Mouse (Mus musculus): Measurements from ENCODE around the gene Tmbim6.

The Tmbim6 gene

DNA sequence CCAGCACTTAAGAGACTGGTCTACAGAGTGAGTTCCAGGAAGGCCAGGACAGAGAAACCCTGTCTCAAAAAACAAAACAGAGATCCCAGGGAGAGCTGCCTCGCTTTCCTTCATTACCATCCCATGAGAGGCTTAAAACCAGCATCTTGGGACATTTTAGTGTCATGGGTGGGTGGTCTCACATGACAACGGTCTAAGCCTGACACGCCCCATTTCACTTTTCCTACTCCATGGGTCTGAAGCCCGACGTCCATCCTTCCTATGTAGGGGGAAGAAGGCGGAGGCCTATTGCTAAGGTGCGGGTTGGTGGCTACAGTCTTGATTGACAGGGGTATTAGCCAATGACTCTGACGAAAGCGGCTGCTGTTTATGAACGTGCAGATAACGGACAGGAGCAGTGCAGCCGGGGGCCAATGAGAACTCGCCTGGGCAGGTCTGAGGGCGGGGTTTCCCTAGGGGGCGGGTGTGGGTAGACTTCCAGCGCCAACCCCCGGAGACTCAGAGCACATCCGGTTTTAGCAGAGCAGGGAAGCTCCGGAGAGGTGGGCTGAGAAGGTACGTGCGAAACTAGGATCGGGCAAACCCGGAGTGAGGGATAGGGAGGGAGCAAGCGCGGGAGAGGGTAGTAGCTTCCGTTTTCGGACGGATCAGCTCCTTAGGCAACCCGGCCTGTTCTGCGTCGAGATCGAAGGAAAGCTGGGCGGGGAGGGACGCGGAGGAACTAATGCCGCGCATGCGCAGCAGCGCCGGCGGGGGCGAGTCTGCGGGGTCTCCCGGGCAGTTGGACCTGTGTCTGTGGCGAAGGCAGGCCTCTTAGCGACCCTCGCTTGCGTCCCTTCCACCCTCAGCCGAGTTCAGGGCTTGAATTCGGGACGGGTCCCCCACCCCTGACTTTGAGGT lies at the start of gene Tmbim6:
TSS of gene Tmbim6 (plus strand) at position 397 of the 900 bp plus-strand sequence.
- peak; percentile 99 for DNase-seq

DNA sequence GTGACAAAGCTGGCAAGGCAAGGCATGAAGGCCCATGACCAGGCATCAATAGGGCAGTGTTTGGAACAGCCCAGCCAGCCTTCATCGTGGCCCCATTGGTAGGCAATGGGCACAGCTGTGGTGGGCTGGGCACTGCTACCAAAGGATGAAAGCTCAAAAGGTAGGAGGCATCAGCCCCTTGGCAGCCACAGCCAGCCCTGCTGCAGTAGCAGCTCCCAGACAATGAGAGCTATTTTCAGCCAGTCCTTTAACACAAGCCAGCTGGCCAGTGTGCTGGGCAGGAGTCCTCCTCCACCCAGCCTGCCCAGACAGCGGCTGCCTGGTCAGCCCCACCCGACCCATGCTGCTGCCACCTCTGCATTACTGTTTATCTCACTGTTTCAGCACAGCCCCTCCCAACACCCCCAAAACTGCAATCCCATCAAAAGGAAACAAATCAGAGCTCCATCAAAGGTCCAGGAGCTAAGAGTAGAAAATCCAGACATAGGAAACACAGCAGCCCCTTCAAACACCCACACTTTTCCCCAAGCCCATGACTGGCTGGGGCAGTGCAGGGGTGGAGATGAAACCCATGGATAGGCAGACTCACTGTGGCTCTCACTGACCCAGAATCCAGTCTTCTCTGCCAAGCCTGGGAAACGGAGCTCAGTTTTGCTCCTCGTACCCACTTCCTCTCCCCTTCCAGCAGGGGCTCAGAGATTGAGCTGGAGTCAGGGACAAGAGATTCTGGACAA lies 49.1 kb upstream of the Tmbim6 start:
- no peak for DNase-seq

DNA sequence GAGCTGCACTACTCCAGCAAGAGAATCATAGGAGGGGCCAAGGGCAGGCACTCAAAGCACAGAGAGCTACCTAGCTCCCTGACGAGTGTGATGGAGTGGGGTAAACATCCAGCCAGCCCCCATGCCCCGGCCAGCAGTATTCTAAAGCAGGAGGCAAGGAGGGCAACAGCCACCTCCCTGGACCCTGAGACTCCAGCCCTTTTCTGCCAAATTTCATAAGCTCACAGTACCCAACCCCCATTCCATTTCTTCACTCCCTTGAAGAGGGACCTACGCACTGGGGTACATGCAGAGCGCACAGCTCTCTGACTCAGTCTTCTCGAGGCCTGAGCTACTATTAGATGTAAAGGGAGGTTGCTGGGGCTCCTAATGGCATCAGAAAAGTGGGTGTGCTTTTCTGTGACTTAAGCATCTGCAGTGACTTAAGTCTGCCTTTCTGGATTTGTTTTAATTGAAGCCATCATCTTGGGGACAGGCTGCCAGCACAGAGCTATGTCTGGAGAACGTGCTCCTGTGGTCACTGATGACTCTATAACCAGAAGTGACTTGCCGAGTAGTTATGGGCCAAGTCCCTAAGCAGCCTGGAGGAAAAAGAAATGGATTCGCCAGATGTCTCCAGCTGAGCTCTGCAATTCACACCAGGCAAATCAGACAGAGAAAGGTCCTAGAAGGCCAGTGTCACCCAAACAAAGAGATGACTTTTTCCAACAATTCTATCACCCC lies 48.4 kb upstream of the Tmbim6 start:
- no peak for DNase-seq

DNA sequence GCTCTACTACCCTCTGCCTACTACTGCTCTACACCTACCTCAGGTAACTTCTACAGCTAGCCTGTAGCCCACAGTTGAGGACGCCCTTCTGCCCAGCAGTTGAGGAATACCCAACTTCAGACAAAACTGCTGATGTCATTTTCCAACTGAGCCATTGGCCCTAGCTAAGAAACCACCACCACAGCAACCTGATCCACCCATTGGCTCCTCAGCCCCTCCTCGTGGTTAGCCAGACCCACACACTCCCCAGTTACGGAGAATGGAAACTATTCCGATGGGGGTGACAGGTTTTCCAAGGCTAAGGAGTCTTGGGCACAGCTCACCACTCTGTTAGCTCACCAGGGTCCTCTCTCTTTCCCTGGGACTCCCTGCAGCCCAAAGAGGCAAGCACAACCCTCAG lies 47.7 kb upstream of the Tmbim6 start:
- DNase-seq, result no peak

DNA sequence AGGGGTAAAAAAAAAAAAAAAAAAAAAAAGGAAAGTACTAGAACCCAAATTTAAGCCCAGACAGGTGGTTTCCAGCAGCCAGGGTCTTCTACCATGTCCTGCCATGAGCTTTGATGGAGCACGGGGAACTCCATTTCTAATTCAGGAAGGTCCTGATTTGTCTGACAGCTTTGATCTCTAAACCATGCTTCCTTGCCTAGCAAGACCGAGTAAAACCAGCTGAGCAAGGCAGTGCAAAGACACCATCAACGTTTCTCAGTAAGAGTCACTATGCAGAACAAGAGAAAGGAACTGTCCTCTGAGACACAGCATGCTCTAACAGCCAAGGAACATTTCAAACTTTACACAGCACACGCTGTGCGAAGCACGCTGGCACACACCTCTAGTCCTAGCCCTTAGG lies 41.1 kb upstream of the Tmbim6 start:
- no peak for DNase-seq

DNA sequence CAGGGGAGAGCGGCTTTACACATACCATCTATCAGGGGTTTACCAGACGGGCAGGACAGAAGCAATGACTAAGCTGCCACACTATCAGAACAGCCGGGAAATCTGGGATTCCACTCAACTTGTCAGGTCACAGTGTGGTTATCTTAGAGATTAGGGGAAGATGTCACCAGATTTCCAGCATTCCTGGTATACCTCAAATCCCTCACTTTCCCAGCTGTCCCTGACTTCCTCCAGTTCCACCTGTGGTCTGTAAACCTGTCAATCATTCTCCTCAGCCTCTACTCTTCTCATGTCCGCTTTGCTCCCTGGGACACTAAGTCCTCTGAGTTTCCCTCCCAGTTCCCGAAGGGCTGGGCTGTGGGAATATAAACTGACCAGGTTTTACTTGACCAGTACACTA lies 40.4 kb upstream of the Tmbim6 start:
- DNase-seq, result no peak

DNA sequence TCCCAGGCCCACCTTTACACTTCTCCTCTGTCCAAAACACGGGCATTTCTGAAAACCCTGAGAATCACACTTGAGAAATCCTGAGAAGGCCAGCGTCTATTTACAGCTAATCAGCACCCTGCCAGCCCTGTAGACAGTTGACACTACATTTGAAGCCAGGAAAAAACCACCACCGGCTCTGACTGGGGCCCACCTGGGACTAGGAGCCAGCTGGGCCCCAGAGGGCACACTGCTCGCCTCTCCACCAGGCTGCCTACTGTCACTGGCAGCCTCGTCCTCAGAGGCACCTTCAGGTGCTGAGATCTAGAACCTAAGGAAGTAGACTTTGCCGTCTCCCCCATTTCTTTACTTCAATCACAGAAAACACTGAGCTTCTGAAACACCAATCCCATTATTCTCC lies 37.0 kb upstream of the Tmbim6 start:
- peak; percentile 70 for DNase-seq

DNA sequence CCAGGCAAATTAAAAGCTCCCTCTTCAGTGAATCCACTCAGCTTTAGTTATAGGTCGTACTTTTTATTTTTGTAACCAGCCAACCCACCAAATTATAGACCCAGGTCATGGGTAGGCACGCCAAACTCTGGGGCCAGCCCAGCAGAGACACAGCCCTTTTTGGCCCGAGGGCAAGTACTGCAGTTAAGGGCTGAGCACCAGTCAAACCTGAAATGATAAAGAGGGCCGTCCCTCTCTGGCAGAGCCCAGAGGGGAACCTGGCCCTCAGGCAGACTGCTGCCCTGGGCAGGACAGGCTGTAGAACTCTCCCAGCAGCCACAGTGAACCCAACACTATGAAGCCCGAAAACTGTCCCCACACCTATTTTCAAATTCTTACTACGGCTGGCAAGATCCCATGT lies 36.2 kb upstream of the Tmbim6 start:
- no peak for DNase-seq

DNA sequence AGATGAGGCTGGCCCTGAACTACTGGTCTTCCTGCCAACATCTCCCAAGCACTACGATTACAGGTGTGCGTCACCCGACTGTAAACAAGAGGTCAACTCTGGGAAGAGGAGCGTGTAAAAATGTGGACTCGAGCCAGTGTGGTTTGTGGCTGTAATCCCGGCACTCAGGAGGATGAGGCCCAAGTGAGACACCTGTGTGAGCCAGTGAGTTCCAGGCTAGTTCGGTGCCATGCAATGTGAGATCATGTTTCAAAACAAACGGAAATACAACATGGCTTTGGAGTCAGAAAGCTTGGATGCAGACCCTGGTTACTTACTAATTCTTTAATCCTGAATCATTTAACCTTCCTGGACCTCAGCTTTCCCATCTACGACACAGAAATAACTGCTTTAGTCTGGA lies 33.7 kb upstream of the Tmbim6 start:
- no peak for DNase-seq

DNA sequence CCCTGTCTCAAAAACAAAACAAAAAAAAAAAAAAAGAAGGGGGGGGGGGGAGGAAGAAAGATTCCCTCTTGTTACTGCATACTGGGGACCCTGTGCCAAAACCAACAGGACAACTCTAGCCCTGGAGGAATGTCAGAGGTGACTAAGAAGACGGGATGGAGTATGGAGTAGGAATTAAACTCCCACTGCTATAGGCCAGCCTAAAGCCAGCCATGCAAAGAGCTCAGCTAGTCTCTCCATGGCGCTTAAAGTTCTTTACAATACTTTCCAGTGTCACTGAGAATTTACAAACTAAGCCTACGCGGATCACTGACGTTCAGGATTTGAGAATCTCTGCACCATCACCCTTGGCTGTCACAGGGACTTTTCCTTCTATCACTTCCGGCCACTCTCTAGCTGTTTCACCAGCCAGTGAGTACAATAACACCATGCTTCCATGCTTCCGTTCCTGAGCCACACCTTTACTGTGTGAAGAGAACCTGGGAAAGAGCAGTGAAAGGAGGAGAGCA lies 28.6 kb upstream of the Tmbim6 start:
- DNase-seq, result no peak

DNA sequence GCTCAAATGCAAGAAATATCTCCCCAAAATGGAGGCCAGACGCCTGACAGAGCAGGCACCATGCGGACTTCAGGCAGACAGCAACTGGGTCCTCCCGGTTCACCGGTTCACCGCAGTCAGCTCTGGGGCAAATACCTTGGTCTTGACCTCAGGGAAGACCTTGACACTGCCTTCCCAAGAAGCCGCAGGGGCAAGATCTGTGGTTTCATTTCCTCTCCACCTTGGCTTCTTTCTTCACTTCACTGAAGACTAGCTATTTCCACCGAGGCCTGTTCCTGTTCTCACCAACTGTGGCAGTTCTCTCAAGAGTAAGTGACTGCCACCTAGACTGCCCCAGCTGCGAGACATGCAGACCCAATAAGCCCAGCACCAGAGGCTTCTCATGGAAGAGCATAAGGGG lies 27.8 kb upstream of the Tmbim6 start:
- DNase-seq, result peak; percentile 63

DNA sequence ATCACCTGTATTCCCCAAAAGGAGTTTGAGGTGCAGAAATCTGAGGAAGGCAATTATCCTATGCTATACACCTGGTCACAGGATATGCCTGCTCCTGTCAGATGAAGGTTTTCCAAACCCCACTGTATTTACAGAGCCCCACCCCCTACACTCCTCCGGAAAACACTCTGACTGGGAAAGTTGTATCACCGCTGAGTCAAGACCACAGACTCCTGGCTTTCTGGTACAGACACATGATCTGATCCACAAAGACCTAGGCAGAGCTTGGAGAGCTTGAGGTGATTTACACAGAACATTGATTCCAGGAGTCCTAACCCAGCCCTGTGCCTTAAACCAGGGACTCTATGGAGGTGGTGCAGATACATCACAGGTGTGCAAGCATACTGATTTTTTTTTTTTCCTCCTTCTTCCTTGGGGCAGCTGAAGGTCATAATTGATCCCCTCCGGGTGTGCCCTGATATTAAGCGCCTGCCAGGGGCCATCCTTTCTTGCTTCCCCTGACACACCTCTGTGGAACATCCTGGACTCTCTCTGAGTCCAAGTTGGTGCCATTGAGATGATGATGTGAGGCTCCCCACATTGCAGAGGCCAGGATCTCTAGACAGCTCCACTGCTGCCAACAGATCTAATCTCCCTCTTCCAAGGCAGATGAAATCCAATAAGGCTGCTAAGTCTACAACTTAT lies 24.0 kb upstream of the Tmbim6 start:
- DNase-seq, result no peak

DNA sequence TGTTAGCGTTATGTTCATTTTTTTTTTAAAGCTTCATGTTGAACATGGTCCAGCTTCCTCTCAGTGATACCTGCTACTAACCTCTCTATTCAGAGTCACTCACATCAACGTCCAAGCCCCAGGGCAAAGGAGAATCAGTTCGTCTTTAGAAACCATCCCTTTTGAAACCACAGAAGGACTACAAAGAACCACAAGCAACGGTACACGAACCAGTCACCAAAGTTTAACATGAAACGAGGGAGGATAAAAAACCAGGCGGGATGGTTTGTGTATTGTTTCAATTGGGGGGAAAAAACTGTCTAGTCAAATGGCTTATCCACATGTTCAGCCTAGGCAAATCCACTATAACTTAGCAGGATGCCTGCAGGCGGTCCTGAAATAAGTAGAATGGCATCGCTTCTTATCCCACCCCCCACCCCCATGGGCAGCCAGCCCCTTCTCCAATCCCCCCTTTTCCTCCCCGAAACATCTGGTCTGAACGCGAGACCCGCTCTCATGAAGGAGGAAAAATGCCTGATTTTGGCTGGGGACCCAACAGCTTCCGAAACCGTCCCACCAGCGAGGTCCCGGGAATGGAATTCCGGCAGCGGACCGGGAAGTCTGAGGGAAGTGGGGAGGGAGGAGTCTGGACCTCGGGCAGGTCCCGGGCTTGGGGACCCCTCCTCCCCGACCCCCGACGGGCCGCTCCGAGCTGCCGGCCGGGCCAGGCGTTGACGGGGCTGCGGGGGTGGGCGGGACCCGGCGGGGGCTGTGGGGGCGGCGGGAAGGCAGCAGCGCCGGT lies 23.1 kb upstream of the Tmbim6 start:
- no peak for DNase-seq

DNA sequence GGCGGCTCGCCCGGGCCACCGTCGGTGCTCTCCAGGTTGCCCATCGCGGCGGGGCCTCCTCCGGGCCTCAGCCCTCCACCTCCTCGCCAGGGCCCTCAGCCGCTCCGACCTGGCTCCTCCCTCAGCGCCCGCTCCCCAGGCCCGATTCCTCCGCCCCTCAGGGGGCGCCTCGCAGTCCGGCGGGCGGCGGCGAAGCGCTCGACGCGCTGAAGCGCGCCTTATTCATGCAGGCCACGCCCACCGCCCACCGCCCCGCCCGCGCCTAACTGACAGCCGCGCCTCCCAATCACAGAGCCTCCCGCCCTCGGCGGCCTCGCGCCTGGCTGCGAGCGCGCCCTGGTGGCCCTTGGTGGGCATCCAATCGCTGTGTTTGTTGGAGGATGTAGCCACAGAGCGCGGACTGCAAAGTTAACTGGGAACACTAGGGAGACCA lies 22.4 kb upstream of the Tmbim6 start, which contains the start of gene Fmnl3:
TSS of gene Fmnl3 (minus strand) at position 224 of the 433 bp plus-strand sequence.
- DNase-seq, result peak; percentile 99

DNA sequence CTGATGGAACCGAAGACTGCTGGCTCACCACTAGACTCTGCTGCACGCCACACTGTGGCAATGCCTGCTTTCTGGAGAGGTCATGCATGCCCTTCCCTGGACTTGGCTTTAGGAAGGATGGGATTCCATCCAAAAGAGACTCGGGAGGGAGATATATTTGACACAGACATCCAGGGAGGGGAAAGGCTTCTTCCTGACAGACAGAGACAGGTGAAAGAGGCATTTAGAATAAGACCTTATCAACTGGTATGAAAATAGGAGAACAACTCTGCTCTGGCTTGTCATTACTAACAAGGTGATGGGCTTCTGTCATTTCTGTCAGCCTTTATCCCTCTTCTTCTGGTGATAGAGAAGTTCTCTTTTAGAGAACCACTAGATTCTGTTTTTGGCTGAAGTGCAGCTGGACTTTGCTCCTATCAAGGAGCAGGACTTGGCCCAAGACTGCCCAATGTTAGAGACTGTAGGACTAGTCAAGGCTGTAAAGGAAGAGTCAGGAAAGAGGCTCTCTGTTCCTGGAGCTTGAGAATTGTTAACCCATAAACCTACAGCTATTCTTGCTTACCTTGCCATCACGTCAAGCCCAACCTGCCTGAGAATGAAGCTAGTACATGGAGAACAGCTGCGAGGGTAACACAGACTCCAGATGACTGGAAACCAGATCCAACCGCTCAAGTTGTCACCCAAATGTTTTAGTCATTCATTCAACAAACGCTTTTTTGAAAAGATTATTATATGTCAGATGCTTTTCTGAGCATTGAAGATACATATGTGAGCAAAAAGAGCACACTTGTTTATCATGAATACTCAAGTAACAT lies 20.9 kb upstream of the Tmbim6 start:
- no peak for DNase-seq

DNA sequence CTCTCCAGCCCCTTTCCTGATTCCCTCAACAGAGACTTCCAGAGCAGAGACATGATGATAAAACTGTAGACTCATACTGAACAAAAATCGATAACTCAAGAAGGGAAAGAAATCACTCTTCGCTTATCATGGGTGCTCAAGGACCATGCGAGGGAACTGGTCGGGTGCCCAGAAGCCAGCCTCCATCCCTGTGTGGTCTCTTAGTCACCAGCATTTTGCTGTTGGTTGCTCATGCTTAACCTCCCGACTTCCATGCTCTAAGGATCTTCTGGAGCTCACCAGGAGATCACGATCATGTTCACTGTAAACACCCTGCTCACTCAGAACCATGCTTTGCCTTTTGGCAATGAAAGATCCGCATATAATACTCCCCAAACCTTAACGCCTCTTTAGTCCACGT lies 19.9 kb upstream of the Tmbim6 start:
- DNase-seq, result no peak

DNA sequence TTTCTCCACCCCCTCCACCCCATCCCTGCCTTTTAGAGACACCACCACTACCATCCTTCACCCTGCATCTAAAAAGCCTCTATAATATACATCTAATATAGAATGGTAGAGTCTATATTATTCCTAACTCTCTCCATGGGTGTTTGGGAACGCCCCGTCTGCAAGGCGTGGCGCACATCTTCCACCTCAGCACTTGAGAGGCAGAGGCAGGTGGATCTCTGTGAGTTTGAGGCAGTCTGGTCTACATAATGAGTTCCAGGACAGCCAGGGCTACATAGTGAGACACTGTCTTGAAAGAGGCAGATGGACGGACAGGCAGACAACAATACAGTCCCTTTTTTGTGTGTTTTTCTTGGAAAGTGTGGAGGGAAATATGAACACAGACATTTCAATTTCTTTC lies 17.6 kb upstream of the Tmbim6 start:
- no peak for DNase-seq

DNA sequence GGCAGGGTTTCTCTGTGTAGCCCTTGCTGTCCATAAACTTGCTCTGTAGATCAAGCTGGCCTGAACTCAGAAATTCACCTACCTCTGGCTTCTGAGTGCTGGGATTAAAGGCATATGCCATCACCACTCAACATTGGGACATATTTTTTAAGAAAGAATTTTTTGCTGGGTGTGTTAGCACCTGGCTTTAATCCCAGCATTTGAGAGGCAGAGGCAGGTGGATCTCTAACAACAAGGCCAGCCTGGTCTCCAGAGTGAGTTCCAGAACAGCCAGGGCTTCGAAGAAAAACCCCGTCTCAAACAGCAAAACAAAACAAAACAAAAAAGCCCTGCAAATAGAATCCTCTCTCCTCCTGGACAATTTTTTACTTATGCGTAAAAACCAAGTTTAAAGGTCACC lies 17.1 kb upstream of the Tmbim6 start:
- no peak for DNase-seq

DNA sequence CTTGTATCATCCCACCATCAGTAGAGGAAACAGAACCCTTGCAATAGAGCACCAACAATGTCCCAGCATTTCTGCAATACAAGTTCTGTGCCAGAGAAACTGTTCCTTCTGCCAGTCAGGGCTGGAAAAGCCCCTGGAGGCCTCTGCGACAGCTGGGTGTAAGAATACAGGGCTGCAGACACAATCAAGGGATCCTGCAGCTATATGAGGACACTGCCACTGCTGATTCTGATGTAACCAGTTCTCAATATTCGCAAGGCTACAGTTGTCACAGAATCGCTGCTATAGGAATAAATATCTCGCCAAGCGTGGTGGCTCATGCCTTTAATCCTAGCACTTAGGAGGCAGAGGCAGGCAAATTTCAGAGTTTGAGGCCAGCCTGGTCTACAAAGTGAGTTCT lies 16.4 kb upstream of the Tmbim6 start:
- no peak for DNase-seq

DNA sequence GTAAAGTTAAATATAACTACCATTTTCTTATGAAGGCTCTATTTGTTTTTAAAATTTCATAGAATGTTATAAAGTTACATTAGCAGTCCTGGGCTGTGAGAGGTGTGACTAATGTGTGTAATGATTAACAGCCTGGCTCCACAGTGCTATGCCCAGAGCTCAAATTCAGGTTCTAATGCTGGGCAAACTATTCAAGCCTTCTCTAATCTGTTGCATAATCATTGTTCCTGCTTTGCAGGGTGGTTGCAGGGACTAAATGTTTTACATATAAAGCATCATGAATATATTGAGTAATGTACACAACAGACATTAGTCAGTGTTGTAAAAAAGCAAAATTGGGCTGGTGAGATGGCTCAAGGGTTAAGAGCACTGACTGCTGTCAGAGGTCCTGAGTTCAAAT lies 9.8 kb upstream of the Tmbim6 start:
- no peak for DNase-seq

DNA sequence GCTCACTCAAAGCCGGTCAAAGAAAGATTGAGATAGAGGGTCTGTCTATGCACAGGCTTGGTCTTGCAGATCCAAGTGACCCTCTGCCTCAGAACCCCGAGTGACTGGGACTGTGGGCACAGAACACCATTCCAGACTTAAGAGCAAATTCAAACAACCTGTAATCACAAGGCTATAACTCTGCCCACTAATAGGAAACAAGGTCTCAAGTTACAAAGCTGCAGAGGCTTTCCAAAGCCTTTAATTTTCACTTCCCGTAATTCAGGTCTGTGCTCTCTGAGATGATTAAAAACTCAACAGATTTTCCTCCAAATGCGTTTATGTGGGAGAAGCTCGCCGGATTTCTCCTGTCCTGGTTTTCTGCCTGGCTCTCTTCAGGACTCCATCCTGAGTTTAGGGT lies 8.6 kb upstream of the Tmbim6 start:
- no peak for DNase-seq
